Mouse (Mus musculus) spleen, adult 2 months (tissue): Measurements from ENCODE around the gene Baz1b. TPM values are rescaled to one million over a fixed set of nuclear protein-coding genes. Genes with fewer than 3 reads are reported as not detected.

Experiments used
- DNase-seq, 2 experiments: peaks; one replicate each; pipeline versions ENCODE4 v3.0.0 to v3.0.0-alpha.2; 2012 to 2021; ENCODE audit warnings: low spot score in 2 of 2, low read depth in 1 of 2
- H3K27ac ChIP-seq: fragments of 200-500 bp; 2 replicates; pipeline ENCODE4 v1.5.1; 2012; ENCODE audit warnings: low read length, inconsistent platforms; ENCODE audit not compliant: insufficient read depth
- H3K27me3 ChIP-seq: fragments of 200-500 bp; 2 replicates; pipeline ENCODE4 v1.6.1; 2012; ENCODE audit warnings: mild to moderate bottlenecking, moderate library complexity, low read length, inconsistent platforms; ENCODE audit not compliant: control insufficient read depth, insufficient read depth
- H3K36me3 ChIP-seq: fragments of 200-500 bp; 2 replicates; pipeline ENCODE4 v1.6.1; 2012; ENCODE audit warnings: mild to moderate bottlenecking, low read length, inconsistent platforms; ENCODE audit not compliant: control insufficient read depth, insufficient read depth
- H3K4me1 ChIP-seq: fragments of 200-500 bp; 2 replicates; pipeline ENCODE4 v1.6.1; 2011; ENCODE audit warnings: inconsistent platforms; ENCODE audit not compliant: control insufficient read depth, insufficient read depth, insufficient read length
- H3K4me3 ChIP-seq: fragments of 200-500 bp; 2 replicates; pipeline ENCODE4 v1.5.1; 2011; ENCODE audit warnings: mild to moderate bottlenecking, inconsistent platforms; ENCODE audit not compliant: insufficient read depth, insufficient read length; ENCODE audit errors: extremely low read depth
- CTCF ChIP-seq: fragments of 200-500 bp; IDR thresholded peaks from 2 replicates; pipeline ENCODE4 v1.5.1; 2011; ENCODE audit warnings: mild to moderate bottlenecking, inconsistent platforms; ENCODE audit not compliant: insufficient read depth, insufficient read length, insufficient replicate concordance; ENCODE audit errors: extremely low read depth
- POLR2A ChIP-seq: fragments of 200-500 bp; IDR thresholded peaks from 2 replicates; pipeline ENCODE4 v1.6.1; 2011; ENCODE audit warnings: low read depth, low read length, inconsistent platforms
- WGBS: fragments of 180-500 bp; shearing (Covaris S2); methylation state at CpG from one replicate; pipeline ENCODE4 v1.1.7; 2018; 5-methylcytosine and 5-hydroxymethylcytosine counted together
- polyA plus RNA-seq: library from polyadenylated mRNA; depleted of rRNA; stranded (reverse); fragments of >200 nt; gene quantifications from 2 replicates; pipeline ENCODE4 v1.2.3, GENCODE M21; 2012

The Baz1b gene
- polyA plus RNA-seq, 1 experiment: 22.6 TPM

DNA sequence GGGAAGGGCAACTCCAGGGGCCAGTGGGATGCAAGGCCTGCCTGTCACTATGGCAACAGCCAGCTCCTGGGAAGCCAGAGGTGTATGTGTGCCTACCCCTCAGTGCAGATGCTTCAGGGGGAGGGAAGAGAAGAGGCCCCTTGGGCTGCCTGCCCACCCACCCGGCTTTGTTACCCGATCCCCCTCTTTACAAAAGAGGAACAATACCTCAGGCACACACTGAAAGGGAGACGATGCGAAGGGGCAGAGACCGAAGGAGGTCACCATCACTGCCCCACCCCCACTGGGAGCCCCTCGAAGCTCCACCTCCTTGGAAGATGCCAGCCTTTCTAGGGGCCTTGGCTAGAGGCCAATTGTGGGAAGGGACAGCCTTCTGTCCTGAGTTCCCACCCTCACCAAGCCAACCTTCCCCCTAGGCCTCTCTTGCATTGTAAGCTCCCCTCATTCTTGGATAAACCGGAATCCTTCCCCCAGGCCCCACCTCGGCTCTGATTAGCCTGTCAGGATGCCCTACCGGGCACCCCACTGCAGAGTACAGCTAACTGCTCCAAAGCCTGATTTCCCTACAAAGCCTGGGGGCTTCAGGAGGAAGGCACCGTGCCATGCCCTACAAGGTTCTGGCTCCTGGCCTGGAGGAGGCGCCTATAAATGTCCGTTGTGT, 66.8 kb downstream of the Baz1b start:
- no peak for DNase-seq
- Histone ChIP-seq H3K4me1 (peaks cover 11% of the 10 kb centered on the region), H3K36me3 (no peaks in the 10 kb centered on the region), H3K27ac (no peak overlapping the region), H3K4me3 (no peak overlapping the region), H3K27me3 (peaks cover 6% of the 10 kb centered on the region)
- whole genome bisulfite sequencing: 63% methylated on average over 12 of the region's 12 CpGs
- TF ChIP-seq CTCF (no peak), POLR2A (no peak)

DNA sequence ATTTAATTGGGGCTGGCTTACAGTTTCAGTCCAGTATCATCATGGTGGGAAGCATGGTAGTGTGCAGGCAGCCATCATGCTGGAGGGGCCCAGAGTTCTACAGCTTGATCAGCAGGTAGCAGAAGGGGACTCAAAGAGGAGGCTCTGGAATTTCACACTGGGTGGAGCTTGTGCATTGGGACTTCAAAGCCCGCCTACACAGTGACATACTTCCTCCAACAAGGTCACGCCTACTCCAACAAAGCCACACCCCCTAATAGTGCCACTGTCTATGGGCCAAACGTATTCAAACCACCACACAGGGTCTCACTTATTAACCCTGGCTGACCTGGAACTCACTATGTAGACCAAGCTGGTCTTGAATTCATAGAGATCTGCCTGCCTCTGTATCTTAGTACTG, 69.1 kb downstream of the Baz1b start:
- TF ChIP-seq CTCF: no peak
- no peak for TF ChIP-seq POLR2A
- Histone ChIP-seq H3K36me3 (no peaks in the 10 kb centered on the region), H3K27me3 (no peaks in the 10 kb centered on the region), H3K4me3 (no peak overlapping the region), H3K27ac (no peak overlapping the region), H3K4me1 (peaks cover 2% of the 10 kb centered on the region)
- DNase-seq: no peak
- 90% methylated on average over 3 of the region's 3 CpGs for WGBS

DNA sequence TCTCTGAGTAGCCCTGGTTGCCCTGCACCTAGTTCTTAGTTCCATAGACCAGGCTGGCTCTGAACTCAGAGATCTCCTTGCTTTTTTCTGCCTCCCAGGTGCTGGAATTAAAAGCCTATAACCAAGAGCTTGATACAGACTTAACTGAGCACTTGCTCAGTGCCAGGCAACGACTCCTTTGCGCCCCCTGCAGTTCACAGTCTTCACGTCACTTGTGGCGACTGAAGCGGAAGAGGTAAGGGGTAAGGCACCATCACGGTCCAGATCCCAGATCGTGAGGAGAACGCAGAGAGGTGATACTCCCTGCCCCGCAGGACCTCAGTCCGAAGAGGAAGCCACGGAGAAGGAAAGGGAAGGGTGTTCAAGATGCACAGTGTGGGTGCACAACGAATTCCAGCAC, 70.5 kb downstream of the Baz1b start:
- Histone ChIP-seq H3K27me3 (no peaks in the 10 kb centered on the region), H3K27ac (no peak overlapping the region), H3K36me3 (no peaks in the 10 kb centered on the region), H3K4me1 (no peaks in the 10 kb centered on the region), H3K4me3 (no peak overlapping the region)
- no peak for DNase-seq
- 92% methylated on average over 12 of the region's 12 CpGs for whole genome bisulfite sequencing
- no peak for TF ChIP-seq POLR2A
- TF ChIP-seq CTCF: no peak

DNA sequence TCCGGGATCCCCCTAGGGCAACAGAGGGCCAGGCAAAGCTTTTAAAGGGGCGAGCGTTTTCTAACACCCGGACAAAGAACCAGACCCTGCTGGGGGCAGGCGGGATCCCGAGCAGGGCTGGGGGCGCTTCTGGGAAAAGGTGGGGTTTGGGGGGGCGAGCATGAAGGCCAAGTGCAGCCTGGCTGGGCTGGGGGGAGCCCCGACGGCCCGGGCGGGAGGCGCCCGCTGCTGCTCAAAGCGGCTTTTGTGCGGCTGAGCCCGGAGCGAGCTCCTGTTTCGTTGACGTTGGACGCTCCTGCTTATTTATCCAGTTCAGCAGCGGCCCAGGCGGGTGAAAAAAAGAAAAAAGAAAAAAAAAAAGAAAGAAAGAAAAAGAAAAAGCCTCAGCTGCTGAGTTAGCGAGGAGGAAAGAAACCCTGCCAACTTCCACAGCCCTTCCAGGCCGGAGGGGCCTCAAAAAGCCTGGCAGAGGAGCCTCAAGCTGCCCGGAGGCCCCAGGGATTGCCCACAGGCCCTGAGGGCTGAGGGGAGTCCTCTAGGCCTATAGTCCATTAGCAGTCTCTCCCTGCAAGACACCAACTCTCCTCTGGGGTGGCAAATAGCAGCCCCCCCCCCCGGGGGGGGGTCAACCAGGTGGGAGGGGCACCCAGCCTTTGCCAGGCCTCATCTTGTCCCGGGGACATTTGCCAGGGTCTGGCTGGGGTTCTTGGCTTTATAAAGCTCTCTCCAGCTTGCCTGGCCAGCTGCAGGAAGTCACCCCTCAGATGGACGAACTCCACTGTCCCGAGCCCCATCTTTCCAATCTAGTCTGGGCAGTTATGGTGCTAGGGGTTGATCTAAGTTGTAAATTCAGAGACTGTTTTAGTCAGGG, 71.5 kb downstream of the Baz1b start:
- TF ChIP-seq CTCF (no peak), POLR2A (no peak)
- 85% methylated on average over 30 of the region's 30 CpGs for WGBS
- H3K27me3 ChIP-seq: no peaks in the 10 kb centered on the region
- no peak for DNase-seq
- no peaks in the 10 kb centered on the region for H3K4me1 ChIP-seq
- no peak overlapping the region for H3K4me3 ChIP-seq
- no peaks in the 10 kb centered on the region for H3K36me3 ChIP-seq
- H3K27ac ChIP-seq: no peak overlapping the region

DNA sequence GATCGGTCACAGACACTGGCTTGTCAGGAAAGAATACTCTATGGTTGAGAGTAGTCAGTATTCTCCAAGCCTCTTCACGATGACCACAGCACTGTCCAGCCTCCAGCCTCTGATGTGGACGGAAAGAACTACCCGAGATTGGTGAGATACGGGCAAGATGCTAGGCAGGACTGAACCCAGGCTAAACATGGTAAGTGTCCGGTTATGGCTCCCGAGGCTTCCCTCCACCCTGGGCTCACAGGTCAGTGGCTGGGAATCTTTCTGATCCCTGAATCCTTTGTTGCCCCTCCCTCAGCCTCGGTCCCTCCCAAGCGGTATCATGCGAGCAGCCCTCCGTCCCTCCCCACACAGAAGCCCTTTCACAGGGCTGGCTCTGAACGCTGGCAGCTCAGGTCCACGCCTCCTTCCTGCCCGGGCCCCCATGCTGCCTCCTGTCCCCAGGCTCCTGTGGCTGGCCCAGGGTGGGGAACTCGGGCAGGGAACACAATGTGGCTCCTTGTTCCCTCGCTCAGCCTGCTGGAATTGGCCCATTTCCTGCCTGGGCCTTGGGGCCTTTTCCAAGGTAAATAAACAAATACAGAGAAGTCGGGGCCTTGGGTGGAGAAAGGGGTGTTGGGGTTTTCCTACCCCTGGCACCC, 76.9 kb downstream of the Baz1b start:
- DNase-seq: no peak
- TF ChIP-seq CTCF: no peak
- no peak for TF ChIP-seq POLR2A
- no peak overlapping the region for H3K27ac ChIP-seq
- H3K27me3 ChIP-seq: no peaks in the 10 kb centered on the region
- peaks cover 3% of the 10 kb centered on the region; the same call in 1 of the 2 replicates for H3K4me1 ChIP-seq
- H3K4me3 ChIP-seq: no peak overlapping the region
- 8% methylated on average over 17 of the region's 17 CpGs for WGBS
- H3K36me3 ChIP-seq: no peaks in the 10 kb centered on the region

DNA sequence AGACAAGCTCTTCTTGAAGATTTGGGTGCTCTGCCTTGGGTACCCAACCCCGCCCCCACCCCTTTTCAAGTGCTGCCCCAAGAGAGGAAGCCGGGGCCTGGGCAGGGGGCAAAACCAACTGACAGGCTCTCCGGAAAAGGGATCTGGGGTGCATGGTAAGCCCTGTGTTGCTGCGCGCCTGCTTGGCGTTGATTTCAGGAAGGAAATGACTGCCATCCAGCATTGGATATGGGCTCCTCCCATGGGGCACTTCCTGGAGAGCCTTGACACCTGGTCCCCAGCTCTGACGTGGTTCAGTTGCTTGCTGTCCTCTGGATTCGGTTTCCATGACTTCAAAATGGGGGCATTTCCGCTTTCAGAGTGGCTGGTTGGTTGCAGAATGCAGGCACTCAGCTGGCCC, 77.5 kb downstream of the Baz1b start:
- WGBS: 6% methylated on average over 9 of the region's 9 CpGs
- Histone ChIP-seq H3K27ac (no peak overlapping the region), H3K4me1 (peaks cover 3% of the 10 kb centered on the region; the same call in 1 of the 2 replicates), H3K36me3 (no peaks in the 10 kb centered on the region), H3K27me3 (no peaks in the 10 kb centered on the region), H3K4me3 (no peak overlapping the region)
- no peak for DNase-seq
- TF ChIP-seq POLR2A (no peak), CTCF (no peak)
